Mouse (Mus musculus) macrophage (primary cell): ENCODE results near the gene Sdcbp2. TPM values are rescaled to one million over a fixed set of nuclear protein-coding genes. Genes with fewer than 3 reads are reported as not detected.

Experiments used
- H3K27ac ChIP-seq: fragments of 350-480 bp; formaldehyde crosslinking; 2 replicates; pipeline ENCODE4 v1.9.0; 2021
- H3K36me3 ChIP-seq: fragments of 350-480 bp; formaldehyde crosslinking; 2 replicates; pipeline ENCODE4 v1.9.0; 2021; ENCODE audit errors: inconsistent target
- H3K4me3 ChIP-seq: fragments of 350-480 bp; formaldehyde crosslinking; 2 replicates; pipeline ENCODE4 v1.9.0; 2021; ENCODE audit errors: inconsistent target
- H3K79me2 ChIP-seq: fragments of 350-480 bp; formaldehyde crosslinking; 2 replicates; pipeline ENCODE4 v1.9.0; 2021; ENCODE audit errors: inconsistent target
- WGBS: methylation state at CpG from one replicate; pipeline ENCODE4 v1.1.7; 2026; ENCODE audit warnings: inconsistent platforms; ENCODE audit not compliant: missing documents; 5-methylcytosine and 5-hydroxymethylcytosine counted together
- polyA plus RNA-seq: library from polyadenylated mRNA; stranded (reverse); fragments of 250-400 nt; gene quantifications from 3 replicates; pipeline ENCODE4 v1.2.4, GENCODE M21; 2018; ENCODE audit warnings: inconsistent platforms

The Sdcbp2 gene
- polyA plus RNA-seq, 1 experiment from 2014 or later, result not detected

GRCm38 (mm10) chr2:151631406-151632158 lies 59.2 kb downstream of the Sdcbp2 start:
- WGBS, result 10% methylated on average over 22 of the region's 22 CpGs

GRCm38 (mm10) chr2:151632159-151632814 lies 59.9 kb downstream of the Sdcbp2 start, which contains the start of gene Snph:
Snph (minus strand) TSS chr2:151632593.
- H3K36me3 ChIP-seq, result no peaks in the 10 kb centered on the region
- no peak within 1 kb of the TSS for H3K4me3 ChIP-seq
- H3K79me2 ChIP-seq, result no peaks in the 10 kb centered on the region
- WGBS, result 2% methylated on average over 34 of the region's 47 CpGs
- H3K27ac ChIP-seq, result no peak within 1 kb of the TSS

More at GRCm38 (mm10) chr2:151631406-151632158, 59.2 kb downstream of the Sdcbp2 start:
- Histone ChIP-seq H3K27ac (no peak overlapping the region), H3K36me3 (no peaks in the 10 kb centered on the region), H3K79me2 (no peaks in the 10 kb centered on the region), H3K4me3 (no peak overlapping the region)

GRCm38 (mm10) chr2:151632982-151633381 lies 60.6 kb downstream of the Sdcbp2 start:
- no peaks in the 10 kb centered on the region for H3K36me3 ChIP-seq
- no peak overlapping the region for H3K4me3 ChIP-seq
- no peak overlapping the region for H3K27ac ChIP-seq
- WGBS, result 93% methylated on average over 5 of the region's 5 CpGs
- H3K79me2 ChIP-seq, result no peaks in the 10 kb centered on the region

DNA sequence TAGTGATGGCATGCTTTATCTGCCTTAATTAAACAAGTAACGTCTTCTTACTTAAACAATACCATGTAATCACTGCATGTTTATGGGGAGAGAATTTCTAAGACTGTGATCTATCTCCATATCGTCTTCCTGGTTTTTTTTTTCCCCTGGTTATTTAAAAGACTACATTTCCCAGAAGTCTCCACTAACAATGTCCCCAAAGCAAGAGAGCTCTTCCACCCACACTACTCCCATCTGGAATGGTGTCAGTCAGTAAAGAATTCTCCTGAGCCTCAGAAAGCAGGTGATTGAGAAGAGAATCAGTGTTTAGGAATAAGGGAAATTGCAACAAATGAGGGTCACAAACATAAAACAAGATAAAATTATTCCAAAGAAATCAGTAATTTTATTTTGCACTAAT lies 62.5 kb downstream of the Sdcbp2 start:
- no peaks in the 10 kb centered on the region for H3K36me3 ChIP-seq

DNA sequence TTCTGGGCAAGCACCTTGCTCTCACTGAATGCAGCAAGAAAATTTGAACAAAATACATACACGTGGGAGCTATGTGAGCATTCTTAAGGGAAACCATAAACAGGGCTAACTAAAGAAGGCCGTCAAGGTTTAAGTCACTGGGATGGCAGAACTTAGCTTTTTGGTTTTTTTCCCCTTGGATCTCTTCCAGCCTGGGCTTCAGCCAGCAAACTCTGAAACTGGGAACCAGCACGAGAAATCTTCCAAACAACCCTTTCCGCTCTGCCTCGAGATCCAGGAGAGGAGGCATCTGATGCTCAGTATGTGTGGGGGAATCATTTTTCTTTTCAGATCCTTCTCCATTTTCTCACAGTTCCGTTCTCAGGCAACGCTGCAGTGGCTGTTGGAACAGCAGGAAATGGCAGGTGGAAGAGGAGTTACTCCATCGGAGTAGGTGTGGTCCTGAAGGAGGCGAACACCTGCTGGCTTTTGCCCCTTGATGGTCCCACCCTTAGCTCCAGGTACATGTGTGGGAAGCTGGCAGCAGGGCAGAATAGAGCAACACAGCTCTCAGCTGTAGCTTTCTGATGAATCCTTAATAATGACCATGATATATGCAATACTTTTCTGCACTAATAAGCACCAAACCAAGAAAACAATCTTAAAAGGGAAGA lies 63.1 kb downstream of the Sdcbp2 start:
- H3K27ac ChIP-seq, result no peak overlapping the region
- 41% methylated on average over 9 of the region's 9 CpGs for WGBS
- no peaks in the 10 kb centered on the region for H3K36me3 ChIP-seq
- no peak overlapping the region for H3K4me3 ChIP-seq
- H3K79me2 ChIP-seq, result no peaks in the 10 kb centered on the region

More for the DNA sequence above, 62.5 kb downstream of the Sdcbp2 start:
- whole genome bisulfite sequencing, result 68% methylated on average over 2 of the region's 2 CpGs
- no peaks in the 10 kb centered on the region for H3K79me2 ChIP-seq
- H3K4me3 ChIP-seq, result no peak overlapping the region
- H3K27ac ChIP-seq, result no peak overlapping the region

DNA sequence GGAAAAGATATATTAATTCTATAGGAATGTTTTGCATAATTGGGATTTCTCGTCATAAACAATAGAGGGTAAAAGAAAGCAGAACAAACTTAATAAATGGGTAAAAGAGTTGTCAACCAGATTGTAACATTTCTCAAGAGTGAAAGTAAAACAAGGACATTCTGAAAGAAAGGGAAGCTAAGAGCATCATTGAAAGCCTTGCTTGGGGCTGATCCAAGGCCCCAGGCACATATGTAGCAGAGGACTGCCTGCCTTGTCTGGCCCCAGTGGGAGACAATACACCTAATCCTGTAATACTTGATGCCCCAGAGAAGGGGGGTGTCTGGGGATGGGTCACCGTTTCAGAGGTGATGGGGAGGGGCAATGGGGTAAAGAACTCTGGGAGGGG lies 63.6 kb downstream of the Sdcbp2 start:
- H3K36me3 ChIP-seq, result no peaks in the 10 kb centered on the region
- 43% methylated on average over 2 of the region's 2 CpGs for WGBS
- no peak overlapping the region for H3K4me3 ChIP-seq
- no peak overlapping the region for H3K27ac ChIP-seq
- no peaks in the 10 kb centered on the region for H3K79me2 ChIP-seq

Other genes with a start within 250 kb of the Sdcbp2 start
- gene 4921509C19Rik, start 96.5 kb upstream of the Sdcbp2 start, polyA plus RNA-seq, result not detected in 3 replicates
- 55.7 to 112 TPM (median 97.3 TPM) in 3 replicates for gene Nsfl1c, start 78.4 kb upstream of the Sdcbp2 start, polyA plus RNA-seq
- 135 to 176 TPM (median 151 TPM) in 3 replicates for gene Fkbp1a, start 30.1 kb upstream of the Sdcbp2 start, polyA plus RNA-seq
- gene Snph, start 60.0 kb downstream of the Sdcbp2 start, polyA plus RNA-seq, result not detected in 3 replicates
- gene Rad21l, start 95.9 kb downstream of the Sdcbp2 start, polyA plus RNA-seq, result not detected in 3 replicates
- gene Tmem74b, start 129.4 kb downstream of the Sdcbp2 start, polyA plus RNA-seq, result not detected in 3 replicates
- 17.9 to 25.0 TPM (median 19.6 TPM) in 3 replicates for gene Psmf1, start 171.6 kb downstream of the Sdcbp2 start, polyA plus RNA-seq